Mouse (Mus musculus) G1E (cell line): ENCODE data around the gene Srebf2.

Source experiments
- CTCF ChIP-seq: IDR thresholded peaks from 2 replicates; pipeline ENCODE4 v1.5.1; 2012; ENCODE audit warnings: low read depth, low read length, inconsistent platforms, mixed read lengths
- GATA1 ChIP-seq: IDR thresholded peaks from 2 replicates; pipeline ENCODE4 v1.6.1; 2012; ENCODE audit warnings: borderline replicate concordance, low read length, inconsistent platforms, mixed read lengths
- POLR2AphosphoS5 ChIP-seq: IDR thresholded peaks from 2 replicates; pipeline ENCODE4 v1.6.1; 2012; ENCODE audit warnings: low read depth, low read length, inconsistent platforms; ENCODE audit not compliant: insufficient replicate concordance
- TAL1 ChIP-seq: conservative IDR thresholded peaks from 2 replicates; pipeline ENCODE4 v1.6.1; 2012; ENCODE audit warnings: low read depth, low read length, inconsistent platforms, mixed read lengths

- no peak for TF ChIP-seq CTCF
- no peak for TF ChIP-seq GATA1
- no peak for TF ChIP-seq TAL1
- TF ChIP-seq POLR2AphosphoS5 = no peak
Observed at GRCm38 (mm10) chr15:82150042-82150441, 3.1 kb downstream of the Srebf2 start.
